Mouse (Mus musculus): ENCODE data around the gene Slc12a7. TPM values are rescaled to one million over a fixed set of nuclear protein-coding genes. Genes with fewer than 3 reads are reported as not detected.
"Not testable (repeated sequence)": the region's sequence is repeated elsewhere in the genome, so short reads cannot be mapped to it uniquely, and the experiment has no call there.

Gene Slc12a7
- total RNA-seq, 2 experiments from 2014 or later = 43.2 to 44.1 TPM

DNA sequence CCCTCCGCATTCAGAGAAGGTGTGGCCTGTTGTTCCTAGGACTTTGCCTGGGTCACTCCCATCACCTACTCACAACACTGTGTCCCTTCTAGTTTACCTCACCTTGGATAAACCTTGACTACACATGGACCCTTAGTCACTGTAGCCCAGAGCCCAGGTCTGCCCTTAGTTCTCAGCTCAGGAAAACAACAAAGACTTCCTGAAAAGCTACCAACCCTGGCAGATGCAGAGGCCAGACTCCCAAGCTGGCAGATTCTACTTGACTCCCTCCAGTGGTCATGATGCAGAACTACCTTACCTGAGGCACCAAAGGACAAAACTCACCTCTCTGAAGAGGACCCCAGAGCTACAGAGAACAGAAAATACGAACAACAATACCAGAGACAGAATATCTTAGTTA lies 18.9 kb upstream of the Slc12a7 start:
- no peak for DNase-seq (ENCODE audit: low spot score in 2 of 2)

DNA sequence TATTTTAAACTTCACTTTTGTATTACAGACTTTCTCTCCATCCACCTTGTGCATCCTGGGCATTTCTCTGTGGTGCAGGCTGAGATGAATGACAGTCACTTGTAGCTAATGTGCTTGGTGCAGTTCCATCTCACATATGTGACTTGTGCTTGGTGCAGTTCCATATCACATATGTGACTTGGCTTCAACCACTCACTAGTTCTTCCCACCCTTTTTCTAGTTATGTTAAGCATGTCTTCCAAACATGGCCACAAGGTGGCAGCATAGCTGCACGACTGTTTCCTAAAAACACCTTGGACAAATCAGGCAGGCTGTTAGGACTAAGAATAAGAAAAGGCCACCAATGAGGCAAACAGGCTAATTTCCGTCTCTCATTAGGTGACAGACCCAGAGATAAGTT lies 14.7 kb upstream of the Slc12a7 start:
- peak; percentile 26 to 55 for DNase-seq (ENCODE audit: low spot score in 2 of 2)

DNA sequence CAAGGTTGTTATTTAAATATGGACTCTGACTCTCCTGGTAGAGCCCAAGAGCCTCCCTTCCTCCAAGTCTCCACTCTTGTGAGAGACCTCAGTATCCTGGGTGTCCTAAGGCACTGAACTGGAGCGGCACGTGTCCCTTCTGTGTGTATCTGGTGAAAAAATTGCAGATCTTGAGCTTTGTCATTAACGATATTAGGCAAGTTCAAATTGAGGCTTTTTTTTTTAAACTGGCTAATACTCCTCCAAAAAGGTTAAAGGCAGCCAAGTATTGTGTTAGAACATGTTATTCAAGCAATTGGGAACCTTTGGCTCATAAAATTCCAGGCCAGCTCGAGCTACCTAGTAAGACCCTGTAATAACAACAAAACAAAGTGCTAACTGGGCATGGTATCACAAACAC lies 12.7 kb upstream of the Slc12a7 start:
- DNase-seq (ENCODE audit: low spot score in 2 of 2) = no peak

DNA sequence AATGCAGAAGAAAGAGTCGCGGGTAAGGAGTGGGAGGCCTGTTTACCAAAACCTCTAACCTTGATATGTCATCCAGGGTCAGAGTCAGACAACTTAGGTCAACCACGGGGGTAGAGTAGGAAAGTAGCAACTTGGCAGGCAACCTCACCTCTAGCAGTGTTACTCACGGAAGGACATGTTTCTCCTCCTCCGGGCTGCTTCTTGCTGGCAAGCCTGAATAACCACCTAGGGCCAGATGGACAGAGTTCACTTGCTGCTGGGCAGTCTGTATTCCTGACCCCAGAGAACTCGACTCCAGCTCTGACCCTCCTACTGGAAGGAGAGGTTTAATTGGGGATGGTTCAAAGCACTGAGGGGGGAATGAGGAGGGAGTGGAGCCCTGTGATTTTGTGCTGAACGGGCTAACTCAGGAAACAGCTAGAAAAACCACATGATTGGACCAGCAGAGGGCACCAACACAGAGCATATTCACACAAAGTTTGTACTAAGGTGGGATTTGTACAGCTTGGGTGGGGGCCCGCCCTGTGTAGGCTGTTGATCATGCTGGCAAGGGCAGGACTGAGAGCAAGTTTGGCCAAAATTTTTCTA lies 9.7 kb upstream of the Slc12a7 start:
- DNase-seq (ENCODE audit: low spot score in 2 of 2) = peak in 1 of 2 experiments; percentile 19

DNA sequence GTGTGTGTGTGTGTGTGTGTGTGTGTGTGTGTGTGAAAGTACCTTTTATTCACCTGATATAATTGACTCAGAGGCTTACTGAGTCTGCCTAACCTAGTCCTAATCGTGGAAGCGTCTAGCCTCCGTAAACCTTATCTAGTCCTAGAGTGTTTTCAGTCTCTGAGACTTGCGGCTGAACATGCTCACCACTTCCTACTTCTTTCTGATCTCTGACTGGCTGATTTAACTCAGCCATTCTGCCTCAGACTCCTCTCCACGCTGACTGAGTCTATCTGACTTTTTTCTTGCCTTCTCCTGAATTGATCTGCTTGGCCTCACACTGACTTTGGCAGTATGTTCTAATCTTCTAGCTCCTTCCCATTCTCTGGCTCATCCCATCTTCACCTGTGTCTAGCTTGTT lies 7.6 kb upstream of the Slc12a7 start:
- DNase-seq (ENCODE audit: low spot score in 2 of 2) = no peak

DNA sequence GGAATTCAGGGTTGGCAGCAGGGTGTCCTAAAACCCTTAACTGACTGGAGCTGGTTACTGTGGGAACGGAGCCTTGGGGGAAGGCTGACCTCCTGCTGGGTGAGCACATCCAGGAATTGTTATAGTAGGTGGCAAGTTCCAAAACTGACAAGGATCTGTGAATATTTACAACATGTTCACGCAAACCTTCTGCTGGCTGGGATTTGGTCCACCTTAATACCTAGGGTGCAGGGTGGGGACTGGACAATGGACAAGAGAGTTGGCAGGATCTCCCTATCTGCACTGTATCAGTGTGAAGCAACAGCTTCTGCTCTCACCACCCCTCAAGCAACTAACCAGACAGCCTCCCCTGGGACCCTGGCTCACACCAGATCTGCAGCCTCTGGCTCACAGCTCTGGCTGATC lies 5.3 kb upstream of the Slc12a7 start:
- no peak for DNase-seq (ENCODE audit: low spot score in 2 of 2)

DNA sequence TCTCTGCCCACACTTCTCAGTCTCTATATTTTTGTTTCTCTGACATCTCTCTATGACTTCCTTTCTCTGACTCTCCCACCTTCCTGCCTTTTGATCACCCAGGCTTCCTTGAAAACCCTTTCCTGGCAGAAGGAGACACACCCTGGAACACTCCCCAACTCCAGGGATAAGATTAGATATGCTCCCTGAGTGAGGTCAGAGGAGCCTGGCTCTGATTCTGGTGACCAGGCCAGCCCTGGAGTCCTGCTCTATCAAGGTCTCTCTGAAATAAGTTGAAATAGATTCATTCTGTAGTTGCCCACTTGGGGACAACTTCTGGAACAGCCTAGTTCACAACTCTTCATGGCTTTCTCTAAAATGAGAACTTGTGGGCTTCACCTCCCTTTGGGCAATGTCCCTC lies 4.3 kb upstream of the Slc12a7 start:
- DNase-seq (ENCODE audit: low spot score in 2 of 2) = no peak

DNA sequence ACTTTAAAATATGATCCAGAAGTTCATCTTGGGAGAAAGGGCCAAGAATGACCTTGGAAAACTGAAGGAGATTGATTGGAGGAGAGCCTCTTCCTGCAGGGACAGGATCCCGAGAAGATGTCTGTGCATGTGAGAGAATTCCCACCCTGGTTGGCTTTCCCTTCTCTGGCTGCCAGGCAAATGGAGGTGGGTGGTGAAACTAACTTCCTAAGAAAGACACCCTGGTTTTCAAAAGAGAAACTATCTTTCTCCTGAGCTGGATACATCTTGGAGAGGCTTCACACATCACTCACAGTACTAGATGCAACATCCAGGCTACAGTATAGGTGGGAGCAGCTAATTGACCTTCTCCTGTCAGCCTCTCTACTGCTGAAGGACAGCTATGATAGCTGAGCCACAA lies 2.0 kb upstream of the Slc12a7 start:
- no peak for DNase-seq (ENCODE audit: low spot score in 2 of 2)

DNA sequence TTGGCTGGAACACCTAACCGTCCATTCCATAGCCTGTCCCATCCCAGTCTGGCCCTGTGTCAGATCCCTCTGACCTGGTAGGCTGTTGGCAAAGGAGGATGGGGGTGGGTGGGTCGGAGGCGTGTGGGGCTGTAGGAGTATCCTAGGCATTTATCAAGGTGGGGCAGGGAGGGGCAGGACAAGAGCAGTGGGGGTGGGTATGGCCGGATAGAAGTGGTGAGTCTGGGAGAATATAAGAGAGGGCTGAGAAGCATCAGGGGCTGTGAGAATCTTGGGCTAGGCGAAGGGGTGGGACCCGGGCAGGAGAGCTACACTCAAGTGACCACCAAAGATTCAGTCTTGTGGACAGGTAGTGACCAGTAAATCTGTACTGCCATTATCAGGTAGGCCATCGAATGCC lies 659 bp upstream of the Slc12a7 start:
- DNase-seq (ENCODE audit: low spot score in 2 of 2) = no peak

DNA sequence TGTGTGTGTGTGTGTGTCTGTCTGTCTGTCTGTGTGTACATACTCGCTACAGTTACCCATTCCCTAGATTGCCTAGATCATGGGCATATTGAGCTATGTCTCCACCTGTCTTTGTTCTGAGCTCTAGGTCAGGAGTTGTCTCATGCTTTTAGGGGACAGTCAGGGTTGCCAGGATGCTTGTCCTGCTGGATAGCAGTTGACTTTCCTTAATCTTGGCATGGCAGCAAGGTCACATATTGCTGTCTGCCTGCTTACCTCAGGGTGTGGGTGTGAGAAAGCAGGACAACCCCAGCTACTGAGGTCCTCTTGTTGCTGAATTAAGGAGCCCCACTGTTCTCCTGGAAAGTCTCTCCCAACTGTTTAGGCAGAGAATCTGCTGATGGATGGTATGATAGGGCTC lies 1.5 kb downstream of the Slc12a7 start:
- DNase-seq (ENCODE audit: low spot score in 2 of 2) = no peak

DNA sequence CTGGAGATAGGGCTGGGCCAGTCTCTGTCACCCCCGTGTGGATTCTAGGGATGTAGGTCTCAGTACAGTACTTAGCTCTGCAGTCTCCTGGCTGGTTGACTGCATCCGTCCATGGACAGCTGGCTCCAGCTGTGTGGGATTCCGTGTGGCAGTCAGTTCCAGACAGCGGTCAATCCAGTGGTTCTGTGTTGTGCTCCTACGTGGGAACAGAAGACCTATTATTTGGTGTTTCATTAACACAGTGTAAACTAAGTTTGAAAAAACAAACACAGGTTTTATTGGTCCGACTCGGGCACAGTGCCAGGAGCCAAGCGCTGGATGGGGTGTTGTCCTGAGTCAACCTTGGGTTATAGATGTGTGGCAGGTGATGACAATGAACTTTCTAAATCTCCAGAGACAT lies 2.4 kb downstream of the Slc12a7 start:
- DNase-seq (ENCODE audit: low spot score in 2 of 2) = no peak

DNA sequence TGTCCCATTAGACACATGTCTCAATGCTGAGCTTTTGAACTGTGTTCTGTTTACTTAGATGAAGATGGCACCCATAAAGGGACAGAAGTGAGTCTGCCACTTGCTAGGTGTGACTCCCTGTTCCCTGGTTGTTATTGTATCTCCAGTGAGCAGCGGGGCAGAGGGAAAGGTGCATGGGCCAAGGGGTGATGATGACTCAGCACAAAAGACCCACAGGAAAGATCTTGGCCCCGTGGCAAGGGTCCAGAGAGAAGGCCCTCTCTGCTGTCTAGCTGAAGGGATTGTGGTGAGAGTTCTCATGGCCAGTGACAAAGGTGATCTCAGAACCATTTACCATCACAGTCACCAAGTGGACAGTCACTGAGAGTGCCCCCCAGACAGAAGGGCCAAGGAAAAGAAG lies 3.0 kb downstream of the Slc12a7 start:
- DNase-seq (ENCODE audit: low spot score in 2 of 2) = no peak

DNA sequence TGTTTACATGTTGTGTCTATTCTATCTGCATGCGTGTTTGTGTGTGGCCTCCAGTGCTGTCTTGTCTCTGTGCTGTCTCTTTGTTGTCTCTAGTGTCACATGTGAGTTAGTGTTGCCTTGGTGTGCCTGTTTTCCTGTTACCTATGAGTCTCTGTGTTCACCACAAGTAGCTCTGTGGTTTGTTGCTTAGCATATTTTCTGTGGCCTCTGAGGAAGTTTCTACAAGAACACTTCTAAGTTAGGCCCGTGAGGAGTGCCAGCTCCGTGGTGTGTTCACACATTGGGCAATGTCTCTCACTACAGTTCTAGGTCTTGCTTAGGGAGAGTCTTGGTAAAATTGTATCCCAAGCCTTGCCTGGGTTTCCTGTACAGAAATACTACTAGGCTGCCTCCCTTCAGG lies 4.0 kb downstream of the Slc12a7 start:
- DNase-seq (ENCODE audit: low spot score in 2 of 2) = no peak

DNA sequence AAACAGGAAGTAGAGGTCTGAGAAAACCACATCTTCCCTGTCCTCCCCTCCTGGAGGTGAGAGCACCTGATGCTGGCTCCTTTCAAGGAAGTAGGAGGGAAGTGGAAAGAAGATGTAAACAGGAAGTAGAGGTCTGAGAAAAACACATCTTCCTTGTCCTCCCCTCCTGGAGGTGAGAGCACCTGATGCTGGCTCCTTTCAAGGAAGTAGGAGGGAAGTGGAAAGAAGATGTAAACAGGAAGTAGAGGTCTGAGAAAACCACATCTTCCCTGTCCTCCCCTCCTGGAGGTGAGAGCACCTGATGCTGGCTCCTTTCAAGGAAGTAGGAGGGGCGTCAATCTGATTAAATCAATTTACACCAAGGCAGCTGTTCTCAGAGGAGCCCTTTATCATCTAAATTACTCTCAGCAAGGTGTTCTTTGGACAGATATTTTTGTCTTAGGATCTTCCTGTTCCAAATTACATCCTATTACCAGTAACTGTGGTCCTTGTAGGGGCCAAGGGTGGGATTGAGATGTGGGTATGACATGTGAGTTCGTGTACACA lies 7.6 kb downstream of the Slc12a7 start:
- not testable (repeated sequence) for DNase-seq (ENCODE audit: low spot score in 2 of 2)

DNA sequence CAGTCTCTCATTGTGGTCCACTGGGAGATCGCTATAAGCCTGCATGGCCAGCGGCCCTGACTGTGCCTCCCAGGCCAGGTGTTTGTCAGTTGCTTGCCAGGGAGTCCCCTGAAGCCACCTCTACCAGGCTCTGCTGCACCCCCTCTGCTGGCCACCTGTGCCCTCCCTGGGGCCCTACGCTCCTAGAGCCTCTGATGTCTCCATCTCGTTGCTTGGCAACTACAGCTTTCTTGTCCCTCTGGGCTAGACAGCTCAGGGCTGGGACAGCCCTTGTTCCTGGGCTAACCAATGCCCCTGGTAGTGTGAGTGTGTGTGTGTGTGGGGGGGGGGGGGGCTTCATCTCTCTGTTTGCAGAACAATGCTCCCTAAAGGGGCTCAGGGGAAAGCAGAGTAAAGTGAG lies 10.1 kb downstream of the Slc12a7 start:
- DNase-seq (ENCODE audit: low spot score in 2 of 2) = no peak

DNA sequence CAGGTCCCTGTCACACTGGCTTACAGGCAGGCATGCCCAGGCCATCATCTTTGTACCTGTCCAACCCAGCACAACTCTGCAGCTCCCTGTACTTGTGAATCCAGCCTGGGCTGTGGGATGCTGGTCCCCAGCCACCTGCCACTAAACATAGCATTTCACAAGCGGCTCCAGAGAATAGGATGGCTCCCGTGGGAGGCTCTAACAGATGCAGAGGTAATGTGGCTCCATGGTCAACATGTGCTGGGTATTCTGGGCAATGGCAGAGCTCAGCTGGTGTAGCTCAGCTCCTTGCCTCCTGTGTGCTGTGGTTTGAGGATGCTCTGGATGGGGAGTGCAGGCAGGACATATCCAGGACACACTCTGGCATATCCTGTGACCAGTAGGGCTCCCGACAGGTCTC lies 10.8 kb downstream of the Slc12a7 start:
- no peak for DNase-seq (ENCODE audit: low spot score in 2 of 2)

DNA sequence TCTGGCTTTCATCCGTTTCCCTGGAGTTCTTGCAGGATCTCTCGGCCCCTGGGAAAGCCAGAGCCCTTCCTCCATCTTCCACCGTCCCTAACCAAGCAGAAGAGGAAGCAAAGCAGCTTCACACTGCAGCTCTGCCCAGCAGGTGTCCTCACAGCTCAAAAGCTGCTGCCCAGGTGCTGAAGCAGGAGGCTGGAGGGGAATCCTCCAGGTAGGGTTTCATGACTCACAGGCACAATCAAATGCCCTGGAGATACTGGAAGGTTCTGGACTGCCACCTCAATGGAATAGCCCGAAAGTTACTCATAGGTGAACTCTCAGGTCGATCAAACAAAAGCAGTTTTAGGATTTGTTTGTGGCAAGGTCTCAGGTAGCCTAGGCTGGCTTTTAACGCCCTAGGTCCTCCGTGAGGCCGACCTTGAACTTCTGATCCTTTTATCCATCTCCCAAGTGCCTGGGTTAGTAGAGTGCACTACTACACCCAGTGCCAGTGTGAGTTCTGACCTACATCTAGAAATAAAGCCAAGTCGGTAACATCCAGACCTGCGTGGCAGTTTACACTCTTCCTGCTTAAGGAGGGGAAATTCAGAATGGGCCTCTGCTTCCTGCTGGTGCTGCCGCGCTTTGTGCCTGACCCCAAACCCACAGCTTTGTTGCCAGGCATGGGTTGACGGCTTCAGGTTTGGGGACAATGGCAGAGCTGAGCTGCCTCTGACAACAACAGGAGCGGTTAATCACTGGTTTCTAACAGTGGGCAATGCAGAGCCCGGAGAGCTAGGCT lies 16.0 kb downstream of the Slc12a7 start:
- DNase-seq (ENCODE audit: low spot score in 2 of 2) = no peak

DNA sequence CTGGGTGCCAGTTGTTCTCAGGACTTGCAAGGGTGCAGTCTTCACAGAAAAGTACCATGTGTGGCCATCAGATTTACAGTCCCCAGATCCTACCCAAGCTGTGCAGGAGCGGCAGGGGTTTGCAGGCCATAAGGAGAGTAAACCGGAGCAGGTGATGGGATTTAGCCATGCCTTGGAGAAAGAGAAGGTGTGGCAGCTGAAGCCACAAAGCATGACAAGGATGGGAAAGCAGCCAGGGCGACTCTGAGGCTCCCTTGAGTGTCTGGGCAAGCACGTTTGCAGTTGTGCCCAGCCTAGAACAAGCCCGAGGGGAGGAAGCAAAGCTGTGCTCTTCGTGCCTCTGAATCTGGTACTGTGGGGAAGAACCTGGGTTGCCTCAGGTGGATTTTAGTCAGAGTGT lies 17.5 kb downstream of the Slc12a7 start:
- no peak for DNase-seq (ENCODE audit: low spot score in 2 of 2)

DNA sequence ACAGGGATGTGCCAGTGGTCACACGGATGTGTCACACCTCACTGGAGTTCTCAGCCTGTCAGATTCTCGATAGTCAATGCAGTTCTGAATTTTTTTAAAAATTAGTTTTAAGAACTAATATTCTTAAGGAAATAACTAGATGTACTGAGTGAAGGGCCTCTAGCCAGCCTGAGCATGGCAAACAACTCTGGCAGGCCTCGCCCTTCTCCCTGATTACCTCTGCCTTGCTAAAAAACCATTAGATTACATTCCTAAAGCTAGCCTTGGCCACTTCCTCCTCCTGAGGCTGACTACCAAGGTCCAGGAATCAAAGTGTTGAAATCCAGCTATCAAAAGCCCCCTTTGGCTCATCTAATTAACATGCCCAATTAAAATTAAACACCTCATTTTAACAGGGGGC lies 18.4 kb downstream of the Slc12a7 start:
- no peak for DNase-seq (ENCODE audit: low spot score in 2 of 2)

DNA sequence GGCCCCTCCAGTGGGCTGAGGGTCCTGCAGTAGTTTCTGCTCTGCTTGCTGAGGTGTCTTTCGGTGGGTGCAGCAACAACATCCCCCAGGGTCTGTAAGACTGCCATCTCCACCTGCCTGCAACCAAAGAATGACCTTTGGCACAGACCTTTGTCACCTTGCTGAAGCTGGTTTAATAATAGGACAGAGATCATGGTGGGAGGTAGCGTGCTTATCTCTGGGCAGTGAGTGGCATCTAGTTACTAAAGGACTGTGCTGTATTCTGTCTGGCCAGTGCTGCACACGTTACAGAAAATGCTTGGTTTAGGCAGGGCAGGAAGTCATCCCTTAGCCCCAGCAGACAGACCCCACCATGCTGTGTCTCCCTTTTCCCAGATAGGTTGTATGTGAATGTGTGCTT lies 22.9 kb downstream of the Slc12a7 start:
- DNase-seq (ENCODE audit: low spot score in 2 of 2) = no peak

DNA sequence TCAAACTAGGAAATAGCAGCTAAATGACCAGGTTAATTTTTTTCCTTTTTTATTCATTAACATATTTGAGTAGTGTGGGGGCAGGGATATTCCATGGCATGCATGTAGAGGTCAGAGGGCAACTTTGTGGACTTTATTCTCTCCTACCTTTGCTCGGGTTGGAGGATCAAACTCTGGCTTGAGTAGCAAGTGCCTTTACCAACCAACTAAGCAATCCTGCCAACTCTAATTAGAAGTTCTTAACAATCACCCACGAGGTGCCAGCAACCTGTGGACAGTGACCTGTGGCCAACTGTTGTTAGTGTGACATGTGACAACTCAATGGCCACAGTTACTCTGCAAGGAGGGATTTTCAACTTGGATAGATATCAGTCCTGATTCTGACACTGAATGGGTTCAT lies 24.0 kb downstream of the Slc12a7 start:
- no peak for DNase-seq (ENCODE audit: low spot score in 2 of 2)

DNA sequence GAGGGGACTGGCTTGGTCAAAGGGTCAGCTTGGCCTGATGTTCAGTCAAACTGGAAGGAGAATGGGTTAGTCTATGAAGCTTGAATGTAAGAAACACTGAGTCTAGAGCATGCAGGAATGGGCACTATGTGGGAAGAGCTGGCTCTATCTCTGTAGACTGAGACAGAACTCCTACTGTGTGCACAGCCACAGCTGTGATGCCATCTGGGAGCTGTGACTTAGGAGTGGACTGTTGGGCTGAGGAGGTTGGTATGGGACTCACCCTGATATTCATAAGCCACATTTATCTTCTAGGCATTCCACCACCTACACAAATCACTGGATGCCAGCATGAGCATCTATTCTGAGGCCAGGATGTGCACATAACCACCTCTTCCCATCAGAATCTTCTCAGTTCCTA lies 24.5 kb downstream of the Slc12a7 start:
- no peak for DNase-seq (ENCODE audit: low spot score in 2 of 2)

DNA sequence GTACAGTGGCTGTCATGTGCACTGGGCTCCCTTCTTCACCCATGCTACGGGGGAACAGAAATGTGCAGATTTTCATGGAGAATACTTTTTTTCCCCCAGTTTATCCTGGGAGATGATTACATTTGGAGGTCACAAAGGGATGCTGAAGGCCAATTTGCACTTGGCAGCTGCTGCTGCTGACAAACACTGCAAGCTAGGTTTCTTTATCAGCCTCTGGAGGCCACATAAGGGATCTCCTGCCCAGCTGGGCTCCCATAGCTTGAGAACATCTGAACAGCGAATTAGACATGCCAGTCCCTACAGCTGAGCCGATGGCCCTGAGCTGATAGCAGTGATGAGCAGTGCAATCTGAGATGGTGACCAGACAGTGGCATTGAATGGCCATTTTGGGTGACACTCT lies 26.7 kb downstream of the Slc12a7 start:
- no peak for DNase-seq (ENCODE audit: low spot score in 2 of 2)
